Mouse (Mus musculus): ENCODE data around the gene Slc22a13. TPM values are rescaled to one million over a fixed set of nuclear protein-coding genes. Genes with fewer than 3 reads are reported as not detected.

Gene Slc22a13
- polyA plus RNA-seq, 1 experiment: 0.04 TPM

Other genes starting within 250 kb of the Slc22a13 start
- gene Vill, start 156.3 kb downstream of the Slc22a13 start, polyA plus RNA-seq (2012; rRNA removed): 25.3 and 25.4 TPM in 2 replicates
- 72.3 and 76.4 TPM in 2 replicates for gene Plcd1, start 115.6 kb downstream of the Slc22a13 start, polyA plus RNA-seq (2012; rRNA removed)
- 3.2 and 4.2 TPM in 2 replicates for gene Dlec1, start 106.6 kb downstream of the Slc22a13 start, polyA plus RNA-seq (2012; rRNA removed)
- gene Acaa1b, start 52.0 kb downstream of the Slc22a13 start, polyA plus RNA-seq (2012; rRNA removed): 206 and 222 TPM in 2 replicates
- gene Gm47289, start 49.9 kb downstream of the Slc22a13 start, polyA plus RNA-seq (2012; rRNA removed): 0.03 and 0.07 TPM in 2 replicates
- gene Oxsr1, start 113.3 kb upstream of the Slc22a13 start, polyA plus RNA-seq (2012; rRNA removed): 37.3 and 38.1 TPM in 2 replicates
- gene Acaa1a, start 130.6 kb upstream of the Slc22a13 start, polyA plus RNA-seq (2012; rRNA removed): 144 and 173 TPM in 2 replicates
- gene Myd88, start 132.3 kb upstream of the Slc22a13 start, polyA plus RNA-seq (2012; rRNA removed): 19.4 and 22.4 TPM in 2 replicates
- 1.4 and 1.6 TPM in 2 replicates for gene Xylb, start 148.3 kb upstream of the Slc22a13 start, polyA plus RNA-seq (2012; rRNA removed)
- gene Slc22a14, start 156.5 kb upstream of the Slc22a13 start, polyA plus RNA-seq (2012; rRNA removed): 0.16 and 0.40 TPM in 2 replicates
- 2.3 and 3.7 TPM in 2 replicates for gene Acvr2b, start 193.0 kb upstream of the Slc22a13 start, polyA plus RNA-seq (2012; rRNA removed)
- gene Exog, start 235.8 kb upstream of the Slc22a13 start, polyA plus RNA-seq (2012; rRNA removed): 4.8 and 5.7 TPM in 2 replicates